Mouse (Mus musculus): ENCODE measurements around the gene Gm30191. TPM values are rescaled to one million over a fixed set of nuclear protein-coding genes. Genes with fewer than 3 reads are reported as not detected.
"Not testable (repeated sequence)": the region's sequence is repeated elsewhere in the genome, so short reads cannot be mapped to it uniquely, and the experiment has no call there.

Gene Gm30191
- polyA plus RNA-seq, 1 experiment from 2014 or later, result not detected

GRCm38 (mm10) chr4:134296096-134296495 is 49.4 kb downstream of the Gm30191 start:
- WGBS, result 85% methylated on average over 4 of the region's 4 CpGs
- H3K4me2 ChIP-seq, result not testable (repeated sequence)

GRCm38 (mm10) chr4:134296523-134296922 is 49.8 kb downstream of the Gm30191 start:
- no peaks in the 10 kb centered on the region for H3K4me1 ChIP-seq
- H3K9me3 ChIP-seq, result no peaks in the 10 kb centered on the region; the same call in 1 of the 2 replicates
- no peak overlapping the region for H3K9ac ChIP-seq
- no peak overlapping the region for H3K27ac ChIP-seq
- H3K27me3 ChIP-seq, result peaks cover 20% of the 10 kb centered on the region
- no peak overlapping the region for H3K4me2 ChIP-seq
- ATAC-seq (ENCODE audit: low FRiP score), result no peak
- H3K36me3 ChIP-seq (replicated peaks), result no peaks in the 10 kb centered on the region
- H3K4me3 ChIP-seq (replicated peaks), result no peak overlapping the region
- 91% methylated on average over 4 of the region's 4 CpGs for WGBS

More at GRCm38 (mm10) chr4:134296096-134296495, 49.4 kb downstream of the Gm30191 start:
- H3K4me3 ChIP-seq (replicated peaks); H3K27ac ChIP-seq; ATAC-seq (ENCODE audit: low FRiP score); H3K9me3 ChIP-seq; H3K36me3 ChIP-seq (replicated peaks); H3K4me1 ChIP-seq; H3K9ac ChIP-seq: not testable (repeated sequence)
- peaks cover 20% of the 10 kb centered on the region for H3K27me3 ChIP-seq

- no peak overlapping the region for H3K27ac ChIP-seq
- ATAC-seq (ENCODE audit: low FRiP score), result no peak
- peaks cover 20% of the 10 kb centered on the region for H3K27me3 ChIP-seq
- no peaks in the 10 kb centered on the region; the same call in 1 of the 2 replicates for H3K9me3 ChIP-seq
- no peak overlapping the region for H3K4me2 ChIP-seq
- no peak overlapping the region for H3K9ac ChIP-seq
- H3K36me3 ChIP-seq (replicated peaks), result no peaks in the 10 kb centered on the region
- WGBS, result 93% methylated on average over 8 of the region's 8 CpGs
- no peak overlapping the region for H3K4me3 ChIP-seq (replicated peaks)
- H3K4me1 ChIP-seq, result no peaks in the 10 kb centered on the region
These were observed 50.6 kb downstream of the Gm30191 start for GRCm38 (mm10) chr4:134297369-134297768.

- 77% methylated on average over 19 of the region's 19 CpGs for WGBS
- Histone ChIP-seq H3K36me3 (replicated peaks) (no peaks in the 10 kb centered on the region), H3K9ac (no peak overlapping the region), H3K4me2 (no peak overlapping the region), H3K27ac (no peak overlapping the region), H3K9me3 (no peaks in the 10 kb centered on the region; the same call in 1 of the 2 replicates), H3K4me3 (replicated peaks) (no peak overlapping the region), H3K27me3 (peaks cover 8% of the 10 kb centered on the region; the same call in 1 of the 2 replicates), H3K4me1 (no peaks in the 10 kb centered on the region)
- no peak for ATAC-seq (ENCODE audit: low FRiP score)
These were observed 52.1 kb downstream of the Gm30191 start for GRCm38 (mm10) chr4:134298626-134299497.

- H3K4me1 ChIP-seq, result no peaks in the 10 kb centered on the region
- no peak for ATAC-seq (ENCODE audit: low FRiP score)
- H3K36me3 ChIP-seq (replicated peaks), result no peaks in the 10 kb centered on the region
- no peaks in the 10 kb centered on the region; the same call in 1 of the 2 replicates for H3K9me3 ChIP-seq
- 0 out of 2 replicates have a peak, but pooled peaks cover 4% of the 10 kb centered on the region for H3K27me3 ChIP-seq
- H3K9ac ChIP-seq, result no peak overlapping the region
- H3K4me3 ChIP-seq (replicated peaks), result no peak overlapping the region
- 78% methylated on average over 4 of the region's 4 CpGs for WGBS
- no peak overlapping the region for H3K4me2 ChIP-seq
- H3K27ac ChIP-seq, result no peak overlapping the region
These were observed 52.7 kb downstream of the Gm30191 start for GRCm38 (mm10) chr4:134299498-134299810.

Other genes with a start within 250 kb of the Gm30191 start
- gene Dhdds, start 246.0 kb upstream of the Gm30191 start, polyA plus RNA-seq (2016; fragmentation: Nextera tagmentation; extraction: Ambion mirVana), result 45.5 and 48.6 TPM in 2 replicates
- 0.92 and 1.5 TPM in 2 replicates for gene Lin28a, start 228.1 kb upstream of the Gm30191 start, polyA plus RNA-seq (2016; fragmentation: Nextera tagmentation; extraction: Ambion mirVana)
- not detected in 2 replicates for gene Zfp683, start 193.1 kb upstream of the Gm30191 start, polyA plus RNA-seq (2016; fragmentation: Nextera tagmentation; extraction: Ambion mirVana)
- gene Crybg2, start 186.1 kb upstream of the Gm30191 start, polyA plus RNA-seq (2016; fragmentation: Nextera tagmentation; extraction: Ambion mirVana), result 0.62 and 0.96 TPM in 2 replicates
- 3.8 and 3.9 TPM in 2 replicates for gene Cd52, start 151.9 kb upstream of the Gm30191 start, polyA plus RNA-seq (2016; fragmentation: Nextera tagmentation; extraction: Ambion mirVana)
- 5.8 and 7.9 TPM in 2 replicates for gene Ubxn11, start 144.4 kb upstream of the Gm30191 start, polyA plus RNA-seq (2016; fragmentation: Nextera tagmentation; extraction: Ambion mirVana)
- gene Sh3bgrl3, start 118.1 kb upstream of the Gm30191 start, polyA plus RNA-seq (2016; fragmentation: Nextera tagmentation; extraction: Ambion mirVana), result 257 and 272 TPM in 2 replicates
- gene Cep85, start 59.8 kb upstream of the Gm30191 start, polyA plus RNA-seq (2016; fragmentation: Nextera tagmentation; extraction: Ambion mirVana), result 30.5 and 32.3 TPM in 2 replicates
- not detected in 2 replicates for gene Gm7534, start 43.9 kb upstream of the Gm30191 start, polyA plus RNA-seq (2016; fragmentation: Nextera tagmentation; extraction: Ambion mirVana)
- gene Catsper4, start 19.6 kb upstream of the Gm30191 start, polyA plus RNA-seq (2016; fragmentation: Nextera tagmentation; extraction: Ambion mirVana), result not detected in 2 replicates
- 0.10 and 0.35 TPM in 2 replicates for gene Cnksr1, start 8.5 kb upstream of the Gm30191 start, polyA plus RNA-seq (2016; fragmentation: Nextera tagmentation; extraction: Ambion mirVana)
- 0.52 and 0.74 TPM in 2 replicates for gene E130218I03Rik, start 3.3 kb upstream of the Gm30191 start, polyA plus RNA-seq (2016; fragmentation: Nextera tagmentation; extraction: Ambion mirVana)
- 18.5 and 20.4 TPM in 2 replicates for gene Zfp593, start 1.3 kb upstream of the Gm30191 start, polyA plus RNA-seq (2016; fragmentation: Nextera tagmentation; extraction: Ambion mirVana)
- 4.1 and 5.2 TPM in 2 replicates for gene Grrp1, start 7.2 kb downstream of the Gm30191 start, polyA plus RNA-seq (2016; fragmentation: Nextera tagmentation; extraction: Ambion mirVana)
- gene Pdik1l, start 41.0 kb downstream of the Gm30191 start, polyA plus RNA-seq (2016; fragmentation: Nextera tagmentation; extraction: Ambion mirVana), result 33.3 and 34.8 TPM in 2 replicates
- 0.17 and 0.27 TPM in 2 replicates for gene Trim63, start 68.2 kb downstream of the Gm30191 start, polyA plus RNA-seq (2016; fragmentation: Nextera tagmentation; extraction: Ambion mirVana)
- not detected in 2 replicates for gene Slc30a2, start 96.2 kb downstream of the Gm30191 start, polyA plus RNA-seq (2016; fragmentation: Nextera tagmentation; extraction: Ambion mirVana)
- 0.32 and 0.37 TPM in 2 replicates for gene Extl1, start 136.9 kb downstream of the Gm30191 start, polyA plus RNA-seq (2016; fragmentation: Nextera tagmentation; extraction: Ambion mirVana)
- 7.2 and 8.3 TPM in 2 replicates for gene Pafah2, start 149.4 kb downstream of the Gm30191 start, polyA plus RNA-seq (2016; fragmentation: Nextera tagmentation; extraction: Ambion mirVana)
- 4,517 and 4,745 TPM in 2 replicates for gene Stmn1, start 221.4 kb downstream of the Gm30191 start, polyA plus RNA-seq (2016; fragmentation: Nextera tagmentation; extraction: Ambion mirVana)
- gene Paqr7, start 249.8 kb downstream of the Gm30191 start, polyA plus RNA-seq (2016; fragmentation: Nextera tagmentation; extraction: Ambion mirVana), result 3.8 and 4.9 TPM in 2 replicates

Data from forebrain, embryonic 12.5 days (tissue).